Mouse (Mus musculus): Measurements from ENCODE around the gene Papss1.
"Not testable (repeated sequence)": the region's sequence is repeated elsewhere in the genome, so short reads cannot be mapped to it uniquely, and the experiment has no call there.

The Papss1 gene

GRCm38 (mm10) chr3:131564430-131565256, at the start of gene Papss1:
Papss1 (plus strand) TSS chr3:131564768.
- in situ Hi-C loops (cut with MboI, MseI), result loop anchor here in 1 of 2 experiments (25.0 kb wide), 2 partner anchors 852 to 1123 kb away; partner anchors contain the start of genes Aimp1, Ostc and Tbck

GRCm38 (mm10) chr3:131516332-131516999, 48.1 kb upstream of the Papss1 start:
- in situ Hi-C loops (cut with MboI, MseI), result no loop called here

GRCm38 (mm10) chr3:131517756-131518155, 46.8 kb upstream of the Papss1 start:
- in situ Hi-C loops (cut with MboI, MseI), result no loop called here

DNA sequence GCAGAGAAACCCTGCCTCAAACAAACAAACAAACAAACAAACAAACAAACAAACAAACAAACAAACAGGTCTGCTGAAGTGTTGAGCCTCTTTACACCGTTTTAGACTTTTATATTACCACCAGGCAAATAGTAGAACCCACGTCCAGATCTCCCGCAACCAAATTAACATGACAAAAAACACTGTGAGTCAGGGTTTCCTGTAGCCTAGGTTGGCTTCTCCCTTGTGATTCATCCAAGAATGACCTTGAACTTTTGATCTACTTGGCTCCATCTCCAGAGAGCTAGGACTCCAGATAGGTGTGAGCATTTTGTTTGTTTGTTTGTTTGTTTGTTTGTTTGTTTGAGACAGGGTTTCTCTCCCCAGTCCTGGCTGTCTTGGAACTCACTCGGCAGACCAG, 43.4 kb upstream of the Papss1 start:
- in situ Hi-C loops (cut with MboI, MseI), result no loop called here

DNA sequence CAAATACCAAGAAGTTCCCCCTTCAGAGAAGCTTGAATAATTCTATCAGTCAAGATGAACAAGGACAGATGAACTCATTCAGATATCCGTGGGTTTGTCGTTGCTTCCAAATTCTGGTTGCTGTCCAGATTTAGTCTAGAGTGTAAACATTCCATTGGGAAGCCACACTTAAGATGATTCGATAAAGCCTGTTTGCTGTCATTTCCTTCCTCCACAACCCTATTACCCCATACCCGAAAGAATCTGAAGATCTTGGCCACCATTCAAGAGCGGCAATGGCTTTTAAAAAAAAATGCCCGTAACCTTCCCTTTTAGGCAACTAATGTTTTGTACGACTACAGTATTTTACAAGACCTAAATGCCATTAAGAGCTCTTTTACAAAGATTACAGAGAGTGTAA, 42.3 kb upstream of the Papss1 start:
- in situ Hi-C loops (cut with MboI, MseI), result no loop called here

GRCm38 (mm10) chr3:131523749-131524148, 40.8 kb upstream of the Papss1 start:
- in situ Hi-C loops (cut with MboI, MseI), result no loop called here

- in situ Hi-C loops (cut with MboI, MseI), result no loop called here
Observed at GRCm38 (mm10) chr3:131524210-131524609, 40.4 kb upstream of the Papss1 start.

- in situ Hi-C loops (cut with MboI, MseI), result no loop called here
Observed at GRCm38 (mm10) chr3:131524779-131525178, 39.8 kb upstream of the Papss1 start.

GRCm38 (mm10) chr3:131525229-131525628, 39.3 kb upstream of the Papss1 start:
- in situ Hi-C loops (cut with MboI, MseI), result no loop called here

- in situ Hi-C loops (cut with MboI, MseI), result no loop called here
Observed at GRCm38 (mm10) chr3:131541244-131541942, 23.2 kb upstream of the Papss1 start.

- in situ Hi-C loops (cut with MboI, MseI), result not testable (repeated sequence)
Observed at GRCm38 (mm10) chr3:131547562-131547961, 17.0 kb upstream of the Papss1 start.

- in situ Hi-C loops (cut with MboI, MseI), result loop anchor here (5.0 to 25.0 kb wide), 5 partner anchors 195 to 1137 kb away; partner anchors contain the start of genes Aimp1 (in 1 of the 2), Cyp2u1 (in 1 of the 2), Ostc (in 1 of the 2) and Tbck (in 1 of the 2)
Observed at GRCm38 (mm10) chr3:131550046-131550445, 14.5 kb upstream of the Papss1 start.

- in situ Hi-C loops (cut with MboI, MseI), result loop anchor here (5.0 to 25.0 kb wide), 5 partner anchors 198 to 1135 kb away; partner anchors contain the start of genes Aimp1 (in 1 of the 2), Cyp2u1 (in 1 of the 2), Ostc (in 1 of the 2) and Tbck (in 1 of the 2)
Observed at GRCm38 (mm10) chr3:131552349-131553254, 12.0 kb upstream of the Papss1 start.

GRCm38 (mm10) chr3:131555771-131556170, 8.8 kb upstream of the Papss1 start:
- in situ Hi-C loops (cut with MboI, MseI), result loop anchor here (10.0 to 25.0 kb wide), 3 partner anchors 201 to 1132 kb away; partner anchors contain the start of genes Aimp1 (in 1 of the 2), Ostc (in 1 of the 2) and Tbck (in 1 of the 2)

DNA sequence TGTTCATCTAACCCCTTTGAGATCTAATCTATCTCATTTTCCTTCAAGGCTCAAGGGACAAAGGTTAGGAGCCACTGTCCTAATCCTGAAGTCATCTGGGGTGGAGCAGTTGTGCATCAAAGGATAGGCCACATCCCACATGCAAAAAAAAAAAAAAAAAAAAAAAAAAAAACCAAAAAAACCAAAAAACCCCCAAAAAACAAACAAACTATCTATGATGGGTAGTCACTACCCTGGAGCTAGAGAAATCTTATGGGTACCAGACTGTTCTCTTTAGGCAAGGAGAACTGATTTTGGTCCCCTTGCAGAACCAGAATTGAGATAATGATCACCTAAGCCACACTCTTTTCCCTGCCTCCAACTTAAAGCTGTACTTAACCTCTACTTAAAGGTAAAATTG, 3.0 kb upstream of the Papss1 start:
- in situ Hi-C loops (cut with MboI, MseI), result loop anchor here in 1 of 2 experiments (25.0 kb wide), 2 partner anchors 849 to 1126 kb away; partner anchors contain the start of genes Aimp1, Ostc and Tbck

DNA sequence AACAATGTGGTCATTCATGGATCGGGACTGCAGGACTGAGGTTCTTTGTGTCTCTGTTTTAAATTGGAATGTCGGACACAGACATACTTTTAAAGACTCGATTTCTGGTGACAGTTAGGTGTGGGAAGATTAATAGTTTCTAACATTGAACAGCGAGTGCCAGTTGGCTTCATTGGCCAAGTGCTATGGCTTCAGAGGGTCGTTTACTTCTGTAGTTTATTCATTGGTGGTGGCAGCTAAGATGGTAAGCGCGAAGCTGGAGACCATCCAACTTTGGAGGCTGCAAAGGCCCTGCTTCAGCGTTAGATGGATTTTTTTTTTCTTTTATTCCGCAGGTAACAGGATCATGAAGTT, 666 bp downstream of the Papss1 start:
- in situ Hi-C loops (cut with MboI, MseI), result loop anchor here in 1 of 2 experiments (25.0 kb wide), 2 partner anchors 853 to 1122 kb away; partner anchors contain the start of genes Aimp1, Ostc and Tbck

DNA sequence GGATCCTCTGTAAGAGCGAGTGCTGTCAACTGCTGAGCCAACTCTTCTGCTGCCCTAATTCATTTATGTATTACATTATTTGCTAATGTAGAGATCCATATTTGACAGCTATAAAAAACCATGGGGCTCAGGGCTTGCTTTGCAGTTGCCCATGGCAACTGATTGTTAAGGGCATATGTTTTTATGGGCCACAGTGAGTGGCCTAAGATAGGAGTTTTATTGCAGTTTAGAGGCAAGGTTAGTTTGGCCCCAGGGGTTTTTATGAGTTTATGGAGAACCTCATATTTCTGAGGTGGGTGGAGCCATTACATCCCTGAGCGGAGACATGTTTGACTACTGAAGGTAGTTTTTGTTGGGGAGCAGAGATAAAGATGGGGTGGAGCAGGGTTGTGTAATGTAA, 1.7 kb downstream of the Papss1 start:
- in situ Hi-C loops (cut with MboI, MseI), result loop anchor here in 1 of 2 experiments (25.0 kb wide), 2 partner anchors 854 to 1121 kb away; partner anchors contain the start of genes Aimp1, Ostc and Tbck

DNA sequence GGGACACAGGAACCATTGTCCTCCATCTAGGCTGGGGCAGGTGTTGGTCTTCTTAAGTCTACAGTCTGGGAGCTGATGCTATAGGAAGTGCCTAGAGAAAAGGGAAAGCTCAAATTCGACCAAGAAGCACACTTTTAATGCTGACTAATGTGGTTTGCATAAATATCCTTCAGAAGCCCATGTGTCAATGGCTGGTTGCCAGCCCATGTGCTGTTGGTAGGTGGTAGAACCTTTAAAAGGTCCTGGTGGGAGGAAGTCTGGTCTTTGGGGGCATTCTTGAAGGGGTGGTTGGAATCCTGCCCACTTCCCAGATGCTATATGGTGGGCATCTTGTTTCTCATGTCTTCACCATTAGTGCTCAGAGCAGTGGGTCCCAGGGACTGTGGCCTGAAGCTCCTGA, 5.9 kb downstream of the Papss1 start:
- in situ Hi-C loops (cut with MboI, MseI), result loop anchor here in 1 of 2 experiments (25.0 kb wide), 2 partner anchors 858 to 1117 kb away; partner anchors contain the start of genes Aimp1, Ostc and Tbck

DNA sequence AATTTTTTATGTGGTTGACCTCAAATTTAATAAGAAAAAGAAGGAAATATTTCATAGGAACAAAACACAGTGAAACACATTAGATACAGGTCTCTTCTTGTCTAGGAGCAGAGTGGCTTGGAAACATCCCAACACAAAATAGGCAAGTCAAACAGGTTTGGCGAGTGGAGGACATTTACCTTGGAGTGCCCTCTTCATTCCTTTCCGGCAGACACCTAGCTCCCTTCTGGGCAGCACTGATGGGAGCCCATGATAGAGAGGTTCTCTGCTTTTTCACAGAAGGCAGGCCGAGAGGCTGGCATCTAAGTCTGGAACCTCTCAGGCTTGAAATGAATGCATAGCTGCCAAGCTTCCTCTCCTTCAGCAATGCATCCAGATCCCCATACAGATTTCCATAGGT, 9.0 kb downstream of the Papss1 start:
- in situ Hi-C loops (cut with MboI, MseI), result loop anchor here in 1 of 2 experiments (25.0 kb wide), 2 partner anchors 861 to 1114 kb away; partner anchors contain the start of genes Aimp1, Ostc and Tbck
